Mouse (Mus musculus): ENCODE data around the gene Apex1. TPM values are rescaled to one million over a fixed set of nuclear protein-coding genes. Genes with fewer than 3 reads are reported as not detected.

The Apex1 gene
- 251 and 280 TPM in 2 replicates for polyA plus RNA-seq (2012; rRNA removed)

GRCm38 (mm10) chr14:50924281-50925064, at the start of gene Apex1, which contains the start of gene Osgep:
Apex1 (plus strand) TSS chr14:50924968.
Osgep (minus strand) TSS chr14:50924893.

GRCm38 (mm10) chr14:50897374-50897765, 27.4 kb upstream of the Apex1 start, which contains the start of gene Klhl33:
Klhl33 (minus strand) TSS chr14:50897507.

GRCm38 (mm10) chr14:50930754-50931492, 6.2 kb downstream of the Apex1 start, which contains the start of the genes Pip4p1 and Pnp:
Pip4p1 (minus strand) TSS chr14:50930856.
Pnp (plus strand) TSS chr14:50931082.

GRCm38 (mm10) chr14:50943932-50944667, 19.3 kb downstream of the Apex1 start, which contains the start of gene Gm49342:
Gm49342 (plus strand) TSS chr14:50944517.

GRCm38 (mm10) chr14:50955942-50956508, 31.3 kb downstream of the Apex1 start, which contains the start of gene Pnp2:
Pnp2 (plus strand) TSS chr14:50955992.

Other genes with a start within 250 kb of the Apex1 start
- gene Olfr747, start 231.8 kb upstream of the Apex1 start, polyA plus RNA-seq (2012; rRNA removed) = not detected in 2 replicates
- not detected in 2 replicates for gene Olfr748, start 217.6 kb upstream of the Apex1 start, polyA plus RNA-seq (2012; rRNA removed)
- gene Olfr749, start 179.9 kb upstream of the Apex1 start, polyA plus RNA-seq (2012; rRNA removed) = not detected in 2 replicates
- gene Ttc5, start 139.4 kb upstream of the Apex1 start, polyA plus RNA-seq (2012; rRNA removed) = 98.5 and 117 TPM in 2 replicates
- 0.17 TPM in 1 of 2 replicates, not detected in the other for gene Ccnb1ip1, start 117.2 kb upstream of the Apex1 start, polyA plus RNA-seq (2012; rRNA removed)
- 93.7 and 103 TPM in 2 replicates for gene Parp2, start 117.1 kb upstream of the Apex1 start, polyA plus RNA-seq (2012; rRNA removed)
- 8.0 and 11.4 TPM in 2 replicates for gene Tep1, start 54.4 kb upstream of the Apex1 start, polyA plus RNA-seq (2012; rRNA removed)
- gene Klhl33, start 27.5 kb upstream of the Apex1 start, polyA plus RNA-seq (2012; rRNA removed) = 0.26 and 0.34 TPM in 2 replicates
- gene Osgep, start 75 bp upstream of the Apex1 start, polyA plus RNA-seq (2012; rRNA removed) = 116 and 147 TPM in 2 replicates
- gene Pip4p1, start 5.9 kb downstream of the Apex1 start, polyA plus RNA-seq (2012; rRNA removed) = 82.2 and 83.3 TPM in 2 replicates
- 56.1 and 57.4 TPM in 2 replicates for gene Pnp, start 6.1 kb downstream of the Apex1 start, polyA plus RNA-seq (2012; rRNA removed)
- 55.7 and 88.9 TPM in 2 replicates for gene Gm49342, start 19.5 kb downstream of the Apex1 start, polyA plus RNA-seq (2012; rRNA removed)
- 0.55 and 0.57 TPM in 2 replicates for gene Pnp2, start 31.0 kb downstream of the Apex1 start, polyA plus RNA-seq (2012; rRNA removed)
- 0.04 TPM in 1 of 2 replicates, not detected in the other for gene Rnase10, start 82.8 kb downstream of the Apex1 start, polyA plus RNA-seq (2012; rRNA removed)
- not detected in 2 replicates for gene Rnase9, start 116.9 kb downstream of the Apex1 start, polyA plus RNA-seq (2012; rRNA removed)
- not detected in 2 replicates for gene Rnase11, start 125.2 kb downstream of the Apex1 start, polyA plus RNA-seq (2012; rRNA removed)
- gene Rnase12, start 132.7 kb downstream of the Apex1 start, polyA plus RNA-seq (2012; rRNA removed) = 0.14 and 0.47 TPM in 2 replicates
- gene Olfr750, start 149.5 kb downstream of the Apex1 start, polyA plus RNA-seq (2012; rRNA removed) = not detected in 2 replicates
- gene Rnase4, start 166.1 kb downstream of the Apex1 start, polyA plus RNA-seq (2012; rRNA removed) = 8.4 and 16.1 TPM in 2 replicates
- gene Ang, start 166.2 kb downstream of the Apex1 start, polyA plus RNA-seq (2012; rRNA removed) = 4.2 and 5.2 TPM in 2 replicates
- 0.04 TPM in 1 of 2 replicates, not detected in the other for gene Eddm3b, start 189.5 kb downstream of the Apex1 start, polyA plus RNA-seq (2012; rRNA removed)
- gene Rnase6, start 198.9 kb downstream of the Apex1 start, polyA plus RNA-seq (2012; rRNA removed) = 0.16 and 0.19 TPM in 2 replicates
- 0.05 and 0.10 TPM in 2 replicates for gene Rnase1, start 221.8 kb downstream of the Apex1 start, polyA plus RNA-seq (2012; rRNA removed)
- gene Rnase2b, start 237.3 kb downstream of the Apex1 start, polyA plus RNA-seq (2012; rRNA removed) = not detected in 2 replicates